Mouse (Mus musculus) embryonic facial prominence, embryonic 13.5 days (tissue): Measurements from ENCODE around the gene BC037034. TPM values are rescaled to one million over a fixed set of nuclear protein-coding genes. Genes with fewer than 3 reads are reported as not detected.

ENCODE experiments used
- polyA plus RNA-seq: library from polyadenylated mRNA; unstranded; fragments of >200 nt; fragmentation: Nextera tagmentation; extraction: Ambion mirVana; gene quantifications from 2 replicates; pipeline ENCODE4 v1.2.1, GENCODE M21; 2015

BC037034 gene
- polyA plus RNA-seq, 1 experiment from 2014 or later = 9.0 TPM

Other genes starting within 250 kb of the BC037034 start
- gene Smok3a, start 242.8 kb downstream of the BC037034 start, polyA plus RNA-seq = not detected in 2 replicates
- gene Smok3b, start 242.6 kb downstream of the BC037034 start, polyA plus RNA-seq = not detected in 2 replicates
- gene Smok3c, start 210.8 kb downstream of the BC037034 start, polyA plus RNA-seq = not detected in 2 replicates
- gene Zkscan1, start 178.9 kb downstream of the BC037034 start, polyA plus RNA-seq = 21.6 and 23.3 TPM in 2 replicates
- gene Zscan21, start 147.1 kb downstream of the BC037034 start, polyA plus RNA-seq = 70.7 and 71.3 TPM in 2 replicates
- 24.0 and 24.4 TPM in 2 replicates for gene Zfp113, start 108.3 kb downstream of the BC037034 start, polyA plus RNA-seq
- gene Cops6, start 103.0 kb downstream of the BC037034 start, polyA plus RNA-seq = 308 and 342 TPM in 2 replicates
- 35.7 and 37.5 TPM in 2 replicates for gene Ap4m1, start 92.0 kb downstream of the BC037034 start, polyA plus RNA-seq
- 191 and 201 TPM in 2 replicates for gene Mcm7, start 91.6 kb downstream of the BC037034 start, polyA plus RNA-seq
- gene Taf6, start 76.6 kb downstream of the BC037034 start, polyA plus RNA-seq = 94.2 and 101 TPM in 2 replicates
- 67.5 and 69.8 TPM in 2 replicates for gene Cnpy4, start 76.5 kb downstream of the BC037034 start, polyA plus RNA-seq
- gene Mblac1, start 69.7 kb downstream of the BC037034 start, polyA plus RNA-seq = 9.0 and 9.3 TPM in 2 replicates
- not detected in 2 replicates for gene Nxpe5, start 38.1 kb downstream of the BC037034 start, polyA plus RNA-seq
- 61.2 and 63.5 TPM in 2 replicates for gene Lamtor4, start 8.6 kb downstream of the BC037034 start, polyA plus RNA-seq
- gene Gal3st4, start 8.8 kb upstream of the BC037034 start, polyA plus RNA-seq = 3.7 and 4.2 TPM in 2 replicates
- gene Gm43720, start 15.9 kb upstream of the BC037034 start, polyA plus RNA-seq = 0.23 and 0.24 TPM in 2 replicates
- 47.6 and 49.1 TPM in 2 replicates for gene Gpc2, start 16.0 kb upstream of the BC037034 start, polyA plus RNA-seq
- 6.2 and 6.9 TPM in 2 replicates for gene Stag3, start 16.2 kb upstream of the BC037034 start, polyA plus RNA-seq
- gene Pvrig, start 77.9 kb upstream of the BC037034 start, polyA plus RNA-seq = not detected in 2 replicates
- gene Zfp157, start 177.4 kb upstream of the BC037034 start, polyA plus RNA-seq = 56.7 and 64.1 TPM in 2 replicates